Mouse (Mus musculus): ENCODE measurements around the gene Ifitm2.
A peak's percentile ranks its signal among the peaks of the same experiment; 100 is the strongest.
"Not testable (repeated sequence)": the region's sequence is repeated elsewhere in the genome, so short reads cannot be mapped to it uniquely, and the experiment has no call there.

Gene Ifitm2

GRCm38 (mm10) chr7:140968710-140969109 lies 12.9 kb upstream of the Ifitm2 start:
- DNase-seq (ENCODE audit: extremely low read depth, low read depth), result not testable (repeated sequence)

- no peak for DNase-seq (ENCODE audit: extremely low read depth, low read depth)
Observed at GRCm38 (mm10) chr7:140967862-140968591, 12.2 kb upstream of the Ifitm2 start.

- DNase-seq (ENCODE audit: extremely low read depth, low read depth), result no peak
Observed at GRCm38 (mm10) chr7:140966921-140967320, 11.1 kb upstream of the Ifitm2 start, which contains the start of gene Ifitm1. Ifitm1 (plus strand) TSS chr7:140967221.

DNA sequence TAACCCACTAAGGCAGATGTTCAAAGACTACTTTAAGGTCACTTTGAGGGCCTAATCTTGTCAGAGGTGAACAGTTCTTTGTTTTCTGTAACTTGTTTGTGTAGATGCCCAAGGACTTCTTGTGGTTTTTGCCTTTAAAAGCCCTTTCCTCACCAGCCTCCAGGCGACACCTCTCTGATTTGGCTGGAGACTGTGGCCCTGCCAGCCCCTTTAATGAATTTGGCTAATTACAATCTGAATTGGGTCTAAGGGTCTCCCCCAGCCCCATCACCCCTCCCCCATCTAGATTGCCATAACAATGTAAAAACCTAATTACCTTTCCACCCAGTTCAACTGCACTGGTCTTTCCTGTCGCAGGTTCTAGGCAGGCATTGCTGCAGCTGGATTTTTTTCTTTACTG lies 6.9 kb upstream of the Ifitm2 start:
- DNase-seq (ENCODE audit: extremely low read depth, low read depth), result no peak

- DNase-seq (ENCODE audit: extremely low read depth, low read depth), result no peak
Observed at GRCm38 (mm10) chr7:140961416-140961815, 5.6 kb upstream of the Ifitm2 start.

DNA sequence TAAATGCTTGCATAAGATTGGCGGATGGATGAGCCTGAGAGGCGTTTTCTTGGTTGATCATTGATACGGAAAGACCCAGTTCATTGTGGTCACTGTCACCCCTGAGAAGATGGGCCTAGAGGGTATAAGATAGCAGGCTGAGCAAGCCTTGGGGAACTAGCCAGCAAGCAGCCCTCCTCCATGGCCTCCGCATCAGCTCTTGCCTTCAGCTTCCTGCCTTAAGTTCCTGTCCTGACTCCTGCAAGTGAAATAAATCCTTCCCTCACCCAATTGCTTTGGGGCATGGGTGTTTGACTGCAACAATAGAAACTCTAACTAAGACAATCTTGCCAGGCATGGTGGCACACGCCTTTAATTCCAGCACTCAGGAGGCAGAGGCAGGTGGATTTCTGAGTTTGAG lies 4.2 kb upstream of the Ifitm2 start:
- no peak for DNase-seq (ENCODE audit: extremely low read depth, low read depth)

DNA sequence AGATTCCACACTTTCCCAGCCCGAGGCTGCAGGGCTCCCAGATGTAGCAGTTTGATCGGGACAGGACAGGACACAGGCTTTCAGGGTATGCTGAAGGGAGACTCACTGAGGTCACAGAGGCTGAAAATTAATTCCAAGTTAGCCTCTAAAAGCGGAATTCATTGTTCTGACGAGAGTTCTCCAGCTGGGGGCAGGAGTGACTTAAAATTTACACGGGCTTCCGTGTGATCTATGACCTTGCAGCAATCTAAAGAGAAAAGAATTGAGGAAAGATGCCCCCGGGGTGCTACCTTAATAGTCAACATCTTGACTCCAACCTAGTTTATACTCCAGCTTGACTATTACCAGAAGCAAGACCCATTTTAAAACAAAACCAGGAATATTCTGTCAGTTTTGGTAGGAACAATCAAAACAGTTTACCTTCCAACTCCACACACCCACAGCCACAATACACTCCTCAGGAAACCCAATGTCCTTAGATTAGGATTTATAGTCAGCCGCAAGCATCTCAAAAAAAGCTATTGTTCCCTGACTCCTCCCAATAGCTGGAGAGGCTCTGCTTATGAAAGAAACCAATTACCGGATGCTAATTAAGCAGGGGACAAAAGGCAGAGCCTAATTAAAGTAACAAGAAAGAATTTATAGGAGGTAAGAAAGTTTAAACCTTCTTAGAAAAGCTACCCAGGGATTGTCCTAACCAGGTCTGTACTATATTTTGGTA lies 3.6 kb upstream of the Ifitm2 start:
- no peak for DNase-seq (ENCODE audit: extremely low read depth, low read depth)

DNA sequence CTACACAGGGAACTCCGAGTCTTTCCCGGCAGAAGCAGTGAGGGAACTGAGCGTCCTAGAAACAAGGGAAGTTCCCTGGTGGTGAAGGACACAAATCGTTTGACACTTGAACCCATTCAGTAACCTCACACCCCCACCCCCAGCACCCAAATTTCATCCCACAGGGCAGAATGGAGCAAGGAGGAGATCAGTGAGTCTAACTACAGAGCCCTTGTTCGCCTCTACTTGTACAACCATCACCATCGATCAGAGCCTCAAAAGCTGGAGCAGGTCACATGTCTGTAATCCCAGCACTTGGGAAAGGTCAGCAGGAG lies 726 bp upstream of the Ifitm2 start:
- no peak for DNase-seq (ENCODE audit: extremely low read depth, low read depth)

- peak; percentile 39 for DNase-seq (ENCODE audit: extremely low read depth, low read depth)
Observed at GRCm38 (mm10) chr7:140955342-140955741, 445 bp downstream of the Ifitm2 start.

DNA sequence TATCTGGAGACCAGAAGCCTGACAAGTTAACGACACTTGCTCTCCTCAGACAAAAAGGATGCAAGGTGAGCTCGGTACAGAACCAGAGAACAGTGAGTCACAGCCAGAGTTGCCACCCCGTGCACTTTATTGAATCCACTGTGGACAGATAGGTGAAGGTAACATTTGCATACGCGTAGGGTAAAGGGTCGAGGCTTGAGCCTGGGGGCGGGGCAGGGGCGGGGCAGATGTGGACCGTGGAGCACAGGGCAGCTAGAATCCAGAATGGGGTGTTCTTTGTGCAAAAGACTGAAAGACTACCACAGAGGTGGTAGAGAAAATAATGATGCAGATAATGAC lies 1.1 kb downstream of the Ifitm2 start:
- DNase-seq (ENCODE audit: extremely low read depth, low read depth), result no peak

- DNase-seq (ENCODE audit: extremely low read depth, low read depth), result peak; percentile 27
Observed at GRCm38 (mm10) chr7:140953800-140954732, 1.7 kb downstream of the Ifitm2 start.

DNA sequence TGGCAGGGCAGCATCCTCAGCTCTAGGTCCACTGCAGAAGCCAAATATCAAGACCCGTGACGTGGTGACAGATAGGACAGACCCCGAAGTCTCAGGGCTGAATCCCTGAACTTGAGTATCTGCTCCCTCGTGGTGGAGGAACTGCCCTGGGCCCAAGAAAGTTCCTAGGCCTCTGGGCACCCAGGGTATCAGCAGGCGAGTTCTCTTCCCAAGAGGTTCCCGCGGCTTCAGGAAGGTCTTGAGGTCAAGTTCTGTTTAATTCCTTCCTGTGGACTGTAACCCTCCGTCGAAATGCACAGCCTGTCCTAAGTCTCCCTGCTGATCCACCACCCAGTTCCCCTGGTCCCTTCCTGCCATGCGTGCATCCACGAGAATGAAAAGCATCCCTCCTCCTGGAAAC lies 2.7 kb downstream of the Ifitm2 start:
- no peak for DNase-seq (ENCODE audit: extremely low read depth, low read depth)

DNA sequence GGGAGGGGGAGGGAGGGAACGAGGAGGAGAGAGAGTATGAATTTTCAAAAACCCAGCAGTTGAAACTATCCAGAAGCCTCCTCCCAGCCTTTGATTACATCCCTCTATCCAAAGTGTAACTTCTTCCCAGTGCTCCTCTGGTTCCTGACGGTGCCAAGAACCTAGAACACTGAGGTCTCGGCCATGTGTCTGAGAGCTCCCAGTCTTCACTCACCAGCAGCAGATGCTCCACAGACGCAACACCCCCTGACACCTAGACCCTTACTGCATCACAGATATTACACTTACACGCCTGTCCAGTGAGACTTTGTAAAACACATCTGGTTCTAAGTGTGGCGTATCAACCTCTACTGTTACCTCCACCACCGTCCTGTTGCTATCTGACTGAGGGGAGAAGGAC lies 3.3 kb downstream of the Ifitm2 start:
- DNase-seq (ENCODE audit: extremely low read depth, low read depth), result no peak

- no peak for DNase-seq (ENCODE audit: extremely low read depth, low read depth)
Observed at GRCm38 (mm10) chr7:140951765-140952164, 4.0 kb downstream of the Ifitm2 start.

- no peak for DNase-seq (ENCODE audit: extremely low read depth, low read depth)
Observed at GRCm38 (mm10) chr7:140951051-140951450, 4.7 kb downstream of the Ifitm2 start.

GRCm38 (mm10) chr7:140949824-140950530 lies 5.8 kb downstream of the Ifitm2 start, which contains the start of gene Ifitm5:
Ifitm5 (minus strand) TSS chr7:140950291.
- no peak for DNase-seq (ENCODE audit: extremely low read depth, low read depth)

- no peak for DNase-seq (ENCODE audit: extremely low read depth, low read depth)
Observed at GRCm38 (mm10) chr7:140949255-140949654, 6.5 kb downstream of the Ifitm2 start.

GRCm38 (mm10) chr7:140948161-140948560 lies 7.6 kb downstream of the Ifitm2 start:
- no peak for DNase-seq (ENCODE audit: extremely low read depth, low read depth)

- DNase-seq (ENCODE audit: extremely low read depth, low read depth), result peak; percentile 60
Observed at GRCm38 (mm10) chr7:140946980-140947379, 8.8 kb downstream of the Ifitm2 start.

GRCm38 (mm10) chr7:140946311-140946710 lies 9.5 kb downstream of the Ifitm2 start:
- DNase-seq (ENCODE audit: extremely low read depth, low read depth), result no peak

- no peak for DNase-seq (ENCODE audit: extremely low read depth, low read depth)
Observed at GRCm38 (mm10) chr7:140945247-140945646, 10.5 kb downstream of the Ifitm2 start.
